Mouse (Mus musculus) liver, embryonic 14 days (tissue): Measurements from ENCODE around the gene Nbl1. TPM values are rescaled to one million over a fixed set of nuclear protein-coding genes. Genes with fewer than 3 reads are reported as not detected.

Experiments used
- polyA plus RNA-seq: library from polyadenylated mRNA; depleted of rRNA; stranded (reverse); fragments of >200 nt; gene quantifications from 2 replicates; pipeline ENCODE4 v1.2.3, GENCODE M21; 2012; rRNA removed

Nbl1 gene
- polyA plus RNA-seq = 0.45 and 1.1 TPM in 2 replicates

GRCm38 (mm10) chr4:139092356-139093195 lies at the start of gene Nbl1:
TSS of gene Nbl1 (minus strand) at chr4:139092993.

GRCm38 (mm10) chr4:139130701-139131549 lies 38.1 kb upstream of the Nbl1 start, which contains the start of gene Minos1:
TSS of gene Minos1 (minus strand) at chr4:139131113.

DNA sequence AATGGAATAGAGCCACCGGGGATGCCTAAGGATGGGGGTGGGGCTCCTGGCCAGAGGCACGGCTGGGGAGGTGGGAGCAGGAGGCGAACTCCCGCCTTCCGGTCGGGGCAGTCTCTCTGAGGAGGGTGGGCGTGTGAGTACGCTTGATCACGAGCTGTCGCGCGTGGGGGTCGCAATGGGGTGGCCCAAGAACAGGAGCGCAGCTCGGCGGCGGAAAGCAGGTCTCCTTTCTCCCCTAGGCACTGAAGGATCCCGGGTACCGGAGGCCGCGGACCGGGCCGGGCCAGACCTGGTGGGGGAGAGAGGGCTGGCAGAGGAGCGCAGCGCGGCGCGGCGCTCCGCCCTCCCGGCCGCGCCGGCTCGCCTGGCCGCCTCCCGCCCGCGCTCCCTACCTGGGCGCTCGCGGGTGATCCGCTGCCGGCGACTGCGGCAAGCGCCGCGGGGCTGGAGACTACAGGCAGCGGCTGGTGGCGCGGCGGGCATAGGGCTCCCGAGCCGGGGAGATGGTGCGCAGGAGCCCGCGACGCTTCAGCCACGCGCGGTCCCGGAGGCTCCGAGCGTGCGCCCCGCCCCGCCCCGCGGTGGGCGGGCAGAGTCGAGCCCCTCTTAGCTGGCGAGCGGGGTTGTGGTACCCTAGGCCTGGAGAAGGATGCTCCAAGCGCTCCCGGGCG lies 17.6 kb downstream of the Nbl1 start, which contains the start of gene Htr6:
Gene Htr6 (minus strand): TSS at position 530 of the 671 bp plus-strand sequence.

Other genes with a start within 250 kb of the Nbl1 start
- gene Pla2g5, start 229.5 kb downstream of the Nbl1 start, polyA plus RNA-seq = not detected in 2 replicates
- not detected in 2 replicates for gene Gm13030, start 219.0 kb downstream of the Nbl1 start, polyA plus RNA-seq
- 0.15 TPM in 1 of 2 replicates, not detected in the other for gene Pla2g2e, start 215.1 kb downstream of the Nbl1 start, polyA plus RNA-seq
- gene Otud3, start 179.0 kb downstream of the Nbl1 start, polyA plus RNA-seq = 1.4 TPM in 2 replicates
- 0.10 TPM in 1 of 2 replicates, not detected in the other for gene Rnf186, start 125.9 kb downstream of the Nbl1 start, polyA plus RNA-seq
- gene Tmco4, start 120.1 kb downstream of the Nbl1 start, polyA plus RNA-seq = 1.5 and 2.2 TPM in 2 replicates
- gene Htr6, start 17.4 kb downstream of the Nbl1 start, polyA plus RNA-seq = not detected in 2 replicates
- gene Minos1, start 38.1 kb upstream of the Nbl1 start, polyA plus RNA-seq = 81.7 and 88.0 TPM in 2 replicates
- gene Capzb, start 99.9 kb upstream of the Nbl1 start, polyA plus RNA-seq = 67.3 and 73.3 TPM in 2 replicates
- gene Pqlc2, start 217.7 kb upstream of the Nbl1 start, polyA plus RNA-seq = 6.0 and 7.5 TPM in 2 replicates
- gene Akr7a5, start 217.8 kb upstream of the Nbl1 start, polyA plus RNA-seq = 7.8 and 8.8 TPM in 2 replicates